Mouse (Mus musculus): ENCODE results near the gene Atp8b5.

DNA sequence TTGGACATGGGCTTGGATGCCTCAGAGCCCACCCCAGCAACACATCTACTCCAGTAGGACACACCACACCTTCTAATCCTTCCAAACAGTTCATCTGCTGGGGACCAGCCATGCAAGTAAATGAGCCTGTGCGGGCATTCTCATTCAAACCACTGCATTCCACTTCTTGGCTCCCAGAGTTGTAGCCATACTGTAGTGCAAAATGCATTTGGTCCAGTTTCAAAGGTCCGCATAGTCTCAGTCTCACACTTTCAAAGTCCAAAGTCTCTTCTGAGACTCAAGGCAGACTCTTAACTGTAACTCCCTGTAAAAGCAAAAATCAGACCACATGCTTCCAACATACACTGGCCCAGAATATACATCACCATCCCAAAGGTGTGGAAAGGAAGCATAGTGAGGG, 78.0 kb downstream of the Atp8b5 start:
- TF ChIP-seq CTCF (conservative IDR thresholded peaks at IDR 0.05; ENCODE audit: low read length): no peak
- no peak for TF ChIP-seq POU5F1 (IDR thresholded peaks at IDR 0.05; ENCODE audit: borderline replicate concordance, low read length)
- no peak for TF ChIP-seq NANOG (IDR thresholded peaks at IDR 0.05; ENCODE audit: borderline replicate concordance, low read length)

All from E14TG2a.4 (cell line).